Mouse (Mus musculus): ENCODE data around the gene Trio. TPM values are rescaled to one million over a fixed set of nuclear protein-coding genes. Genes with fewer than 3 reads are reported as not detected.

Trio gene
- polyA plus RNA-seq, 1 experiment from 2014 or later = 28.9 TPM

GRCm38 (mm10) chr15:28037651-28038050 lies 12.0 kb upstream of the Trio start:
- Histone ChIP-seq H3K4me2 (no peak overlapping the region), H3K9me3 (ENCODE audit: low read depth, low read length) (no peaks in the 10 kb centered on the region), H3K9ac (no peak overlapping the region), H3K4me1 (ENCODE audit: insufficient read depth) (no peaks in the 10 kb centered on the region), H3K36me3 (ENCODE audit: insufficient read depth) (no peaks in the 10 kb centered on the region), H3K4me3 (ENCODE audit: low read depth, low read length) (no peak overlapping the region), H3K27ac (ENCODE audit: low read depth) (no peak overlapping the region), H3K27me3 (ENCODE audit: insufficient read depth, low read length) (no peaks in the 10 kb centered on the region)
- DNase-seq = no peak
- ATAC-seq (ENCODE audit: insufficient read depth) = no peak
- 86% methylated on average over 6 of the region's 6 CpGs for WGBS
- TF ChIP-seq CTCF (IDR thresholded peaks at IDR 0.05; ENCODE audit: low read depth) = no peak

GRCm38 (mm10) chr15:28035601-28036000 lies 10.0 kb upstream of the Trio start:
- H3K27ac ChIP-seq (ENCODE audit: low read depth) = no peak overlapping the region
- H3K9ac ChIP-seq = no peak overlapping the region
- H3K4me1 ChIP-seq (ENCODE audit: insufficient read depth) = no peaks in the 10 kb centered on the region
- no peak overlapping the region for H3K4me2 ChIP-seq
- WGBS = 81% methylated on average over 10 of the region's 10 CpGs
- DNase-seq (no peak), ATAC-seq (ENCODE audit: insufficient read depth) (no peak)
- no peaks in the 10 kb centered on the region for H3K9me3 ChIP-seq (ENCODE audit: low read depth, low read length)
- no peaks in the 10 kb centered on the region for H3K27me3 ChIP-seq (ENCODE audit: insufficient read depth, low read length)
- TF ChIP-seq CTCF (IDR thresholded peaks at IDR 0.05; ENCODE audit: low read depth) = no peak
- no peak overlapping the region for H3K4me3 ChIP-seq (ENCODE audit: low read depth, low read length)
- no peaks in the 10 kb centered on the region for H3K36me3 ChIP-seq (ENCODE audit: insufficient read depth)

- WGBS = 78% methylated on average over 10 of the region's 10 CpGs
- DNase-seq = no peak
- H3K9ac ChIP-seq = no peak overlapping the region
- no peaks in the 10 kb centered on the region for H3K9me3 ChIP-seq (ENCODE audit: low read depth, low read length)
- no peak overlapping the region for H3K4me2 ChIP-seq
- H3K36me3 ChIP-seq (ENCODE audit: insufficient read depth) = no peaks in the 10 kb centered on the region
- no peak for TF ChIP-seq CTCF (IDR thresholded peaks at IDR 0.05; ENCODE audit: low read depth)
- H3K27ac ChIP-seq (ENCODE audit: low read depth) = no peak overlapping the region
- no peaks in the 10 kb centered on the region for H3K4me1 ChIP-seq (ENCODE audit: insufficient read depth)
- no peaks in the 10 kb centered on the region for H3K27me3 ChIP-seq (ENCODE audit: insufficient read depth, low read length)
- no peak for ATAC-seq (ENCODE audit: insufficient read depth)
- no peak overlapping the region for H3K4me3 ChIP-seq (ENCODE audit: low read depth, low read length)
These were observed 9.0 kb upstream of the Trio start for GRCm38 (mm10) chr15:28034636-28035035.

GRCm38 (mm10) chr15:28029371-28029770 lies 3.7 kb upstream of the Trio start:
- ATAC-seq (ENCODE audit: insufficient read depth) (no peak), DNase-seq (no peak)
- Histone ChIP-seq H3K9ac (no peak overlapping the region), H3K36me3 (ENCODE audit: insufficient read depth) (no peaks in the 10 kb centered on the region), H3K27ac (ENCODE audit: low read depth) (no peak overlapping the region), H3K4me3 (ENCODE audit: low read depth, low read length) (no peak overlapping the region), H3K4me2 (no peak overlapping the region), H3K27me3 (ENCODE audit: insufficient read depth, low read length) (no peaks in the 10 kb centered on the region), H3K4me1 (ENCODE audit: insufficient read depth) (peaks cover 6% of the 10 kb centered on the region; the same call in 1 of the 2 replicates), H3K9me3 (ENCODE audit: low read depth, low read length) (no peaks in the 10 kb centered on the region)
- TF ChIP-seq CTCF (IDR thresholded peaks at IDR 0.05; ENCODE audit: low read depth) = no peak
- WGBS = 79% methylated on average over 7 of the region's 7 CpGs

GRCm38 (mm10) chr15:28028542-28028941 lies 2.9 kb upstream of the Trio start:
- H3K27me3 ChIP-seq (ENCODE audit: insufficient read depth, low read length) = no peaks in the 10 kb centered on the region
- no peak overlapping the region for H3K4me2 ChIP-seq
- H3K36me3 ChIP-seq (ENCODE audit: insufficient read depth) = no peaks in the 10 kb centered on the region
- H3K4me1 ChIP-seq (ENCODE audit: insufficient read depth) = peaks cover 8% of the 10 kb centered on the region; the same call in 1 of the 2 replicates
- WGBS = 86% methylated on average over 6 of the region's 6 CpGs
- no peaks in the 10 kb centered on the region for H3K9me3 ChIP-seq (ENCODE audit: low read depth, low read length)
- no peak overlapping the region for H3K4me3 ChIP-seq (ENCODE audit: low read depth, low read length)
- DNase-seq (no peak), ATAC-seq (ENCODE audit: insufficient read depth) (no peak)
- no peak overlapping the region for H3K27ac ChIP-seq (ENCODE audit: low read depth)
- no peak for TF ChIP-seq CTCF (IDR thresholded peaks at IDR 0.05; ENCODE audit: low read depth)
- H3K9ac ChIP-seq = no peak overlapping the region

GRCm38 (mm10) chr15:28026167-28026481 lies 476 bp upstream of the Trio start:
- H3K9me3 ChIP-seq (ENCODE audit: low read depth, low read length) = no peaks in the 10 kb centered on the region
- peak overlapping the region; percentile 44 for H3K9ac ChIP-seq
- no peaks in the 10 kb centered on the region for H3K36me3 ChIP-seq (ENCODE audit: insufficient read depth)
- no peak for ATAC-seq (ENCODE audit: insufficient read depth)
- no peak for DNase-seq
- H3K27me3 ChIP-seq (ENCODE audit: insufficient read depth, low read length) = no peaks in the 10 kb centered on the region
- H3K4me2 ChIP-seq = peak overlapping the region; percentile 95
- under 1% methylated on average over 18 of the region's 18 CpGs for WGBS
- peaks cover 26% of the 10 kb centered on the region; the same call in 1 of the 2 replicates for H3K4me1 ChIP-seq (ENCODE audit: insufficient read depth)
- peak overlapping the region; percentile 91 for H3K4me3 ChIP-seq (ENCODE audit: low read depth, low read length)
- peak overlapping the region; percentile 42; the same call in 1 of the 2 replicates for H3K27ac ChIP-seq (ENCODE audit: low read depth)
- TF ChIP-seq CTCF (IDR thresholded peaks at IDR 0.05; ENCODE audit: low read depth) = peak; percentile 90

GRCm38 (mm10) chr15:28024965-28025338 lies 696 bp downstream of the Trio start:
- ATAC-seq (ENCODE audit: insufficient read depth) (peak; percentile 8), DNase-seq (no peak)
- no peaks in the 10 kb centered on the region for H3K36me3 ChIP-seq (ENCODE audit: insufficient read depth)
- H3K4me3 ChIP-seq (ENCODE audit: low read depth, low read length) = peak overlapping the region; percentile 91
- H3K9me3 ChIP-seq (ENCODE audit: low read depth, low read length) = no peaks in the 10 kb centered on the region
- H3K4me1 ChIP-seq (ENCODE audit: insufficient read depth) = peaks cover 35% of the 10 kb centered on the region
- no peak for TF ChIP-seq CTCF (IDR thresholded peaks at IDR 0.05; ENCODE audit: low read depth)
- peak overlapping the region; percentile 95 for H3K4me2 ChIP-seq
- WGBS = under 1% methylated on average over 53 of the region's 54 CpGs
- H3K9ac ChIP-seq = peak overlapping the region; percentile 94
- peak overlapping the region; percentile 97 for H3K27ac ChIP-seq (ENCODE audit: low read depth)
- H3K27me3 ChIP-seq (ENCODE audit: insufficient read depth, low read length) = no peaks in the 10 kb centered on the region
